Mouse (Mus musculus) retina, embryonic 14.5 days (tissue): ENCODE results near the gene Spaca7.
A peak's percentile ranks its signal among the peaks of the same experiment; 100 is the strongest.
"Not testable (repeated sequence)": the region's sequence is repeated elsewhere in the genome, so short reads cannot be mapped to it uniquely, and the experiment has no call there.

Experiments
- DNase-seq: peaks from one replicate; pipeline ENCODE4 v3.0.0-alpha.2; 2015; ENCODE audit warnings: low spot score

Gene Spaca7

GRCm38 (mm10) chr8:12609752-12610449 lies 37.1 kb downstream of the Spaca7 start:
- no peak for DNase-seq

GRCm38 (mm10) chr8:12613201-12613600 lies 40.4 kb downstream of the Spaca7 start:
- DNase-seq: no peak

- DNase-seq: not testable (repeated sequence)
Measured at GRCm38 (mm10) chr8:12617369-12617768, 44.5 kb downstream of the Spaca7 start.

- no peak for DNase-seq
Measured at GRCm38 (mm10) chr8:12621550-12622222, 48.9 kb downstream of the Spaca7 start.

GRCm38 (mm10) chr8:12625890-12626289 lies 53.1 kb downstream of the Spaca7 start:
- no peak for DNase-seq

- DNase-seq: peak; percentile 76
Measured at GRCm38 (mm10) chr8:12629079-12629478, 56.2 kb downstream of the Spaca7 start.

GRCm38 (mm10) chr8:12635366-12635765 lies 62.5 kb downstream of the Spaca7 start:
- no peak for DNase-seq

- DNase-seq: no peak
Measured at GRCm38 (mm10) chr8:12638446-12638845, 65.6 kb downstream of the Spaca7 start.

- no peak for DNase-seq
Measured at GRCm38 (mm10) chr8:12641527-12641926, 68.7 kb downstream of the Spaca7 start.

GRCm38 (mm10) chr8:12644341-12644740 lies 71.5 kb downstream of the Spaca7 start:
- no peak for DNase-seq

GRCm38 (mm10) chr8:12644894-12645293 lies 72.1 kb downstream of the Spaca7 start:
- no peak for DNase-seq

GRCm38 (mm10) chr8:12646536-12646935 lies 73.7 kb downstream of the Spaca7 start:
- no peak for DNase-seq

GRCm38 (mm10) chr8:12648951-12649350 lies 76.1 kb downstream of the Spaca7 start:
- no peak for DNase-seq
